Mouse (Mus musculus): ENCODE data around the gene Slc35c2. TPM values are rescaled to one million over a fixed set of nuclear protein-coding genes. Genes with fewer than 3 reads are reported as not detected.

The Slc35c2 gene
- polyA plus RNA-seq, 1 experiment from 2014 or later = 60.8 TPM

DNA sequence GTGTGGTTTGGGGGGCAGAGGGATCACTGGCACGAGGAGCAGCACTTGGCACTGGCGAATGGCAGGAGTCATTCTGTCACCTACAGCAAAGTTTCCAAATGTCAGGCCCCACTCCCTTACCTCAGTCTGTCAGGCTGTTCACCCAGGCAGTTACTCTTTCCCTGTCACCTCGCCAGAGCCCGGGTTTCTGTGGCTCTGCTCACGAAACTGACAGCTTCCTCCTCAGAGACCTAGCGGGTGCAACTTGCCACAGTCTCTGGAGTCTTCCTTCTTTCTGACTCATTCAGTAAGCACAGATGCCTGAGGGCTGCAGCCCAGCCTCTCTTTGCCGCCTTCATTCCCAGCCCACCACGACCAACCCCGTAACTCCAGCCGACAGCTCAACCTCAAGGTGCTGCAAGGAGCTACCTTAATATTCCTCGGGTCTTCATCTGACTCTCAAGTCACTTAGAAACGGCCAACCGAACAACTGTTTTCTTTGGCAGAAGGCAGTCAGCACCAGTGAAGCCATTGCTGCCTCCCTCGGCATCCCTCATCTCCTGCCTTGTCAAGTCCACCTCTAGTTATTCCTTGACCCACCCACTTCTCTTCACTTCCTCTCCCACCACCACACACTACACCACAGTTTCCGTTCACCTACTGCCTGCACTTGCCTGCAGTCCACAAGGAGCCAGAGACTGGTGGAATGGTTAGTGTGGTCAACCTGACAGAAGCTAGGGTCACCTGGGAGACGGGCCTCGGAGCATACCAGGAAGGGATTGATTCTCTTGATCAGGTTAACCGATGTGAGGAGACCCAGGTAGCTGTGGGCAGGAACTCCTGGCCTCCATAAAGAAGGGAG is 1.1 kb downstream of the Slc35c2 start:
- WGBS = 74% methylated on average over 18 of the region's 18 CpGs

DNA sequence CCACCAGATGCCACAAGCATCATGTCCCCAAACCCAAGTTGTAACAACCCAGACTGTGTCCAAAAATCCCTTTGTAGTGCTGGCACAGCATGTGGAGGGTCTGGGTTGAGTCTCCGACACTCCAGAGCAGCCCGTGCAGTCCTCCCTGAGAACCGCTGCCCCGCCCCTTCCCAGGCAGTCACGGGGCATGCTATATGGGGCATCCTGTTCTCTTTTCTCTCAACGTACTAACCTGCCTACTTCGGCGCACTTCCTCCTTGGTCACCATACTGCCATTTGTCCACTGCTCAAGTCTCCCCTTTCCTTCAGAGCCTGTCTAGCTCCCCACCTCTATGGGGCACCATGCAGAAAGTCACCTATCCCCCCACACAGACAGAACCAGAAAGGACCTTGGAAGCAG is 2.0 kb downstream of the Slc35c2 start:
- peaks cover 16% of the 10 kb centered on the region for H3K4me1 ChIP-seq (ENCODE audit: control insufficient read depth, insufficient read depth, low read length)
- no peak overlapping the region for H3K4me3 ChIP-seq (replicated peaks; ENCODE audit: low read depth, low read length)
- WGBS = 91% methylated on average over 8 of the region's 8 CpGs
- no peak overlapping the region for H3K27ac ChIP-seq (replicated peaks; ENCODE audit: low read depth, low read length)
- DNase-seq = no peak
- ATAC-seq (ENCODE audit: low FRiP score, low TSS enrichment) = no peak
- no peak overlapping the region for H3K9ac ChIP-seq (replicated peaks; ENCODE audit: low read length)
- peaks cover 32% of the 10 kb centered on the region for H3K36me3 ChIP-seq (ENCODE audit: control insufficient read depth, insufficient read depth, low read length)
- H3K9me3 ChIP-seq (ENCODE audit: control insufficient read depth, low read length) = no peaks in the 10 kb centered on the region
- no peak overlapping the region for H3K4me2 ChIP-seq (ENCODE audit: low read length)
- no peaks in the 10 kb centered on the region for H3K27me3 ChIP-seq (ENCODE audit: control insufficient read depth, insufficient read depth, low read length)

More for the DNA sequence above, 1.1 kb downstream of the Slc35c2 start:
- H3K9ac ChIP-seq (replicated peaks; ENCODE audit: low read length) = peak overlapping the region; percentile 68
- ATAC-seq (ENCODE audit: low FRiP score, low TSS enrichment) (no peak), DNase-seq (no peak)
- H3K4me2 ChIP-seq (ENCODE audit: low read length) = peak overlapping the region; percentile 98
- H3K4me1 ChIP-seq (ENCODE audit: control insufficient read depth, insufficient read depth, low read length) = peaks cover 16% of the 10 kb centered on the region
- H3K4me3 ChIP-seq (replicated peaks; ENCODE audit: low read depth, low read length) = peak overlapping the region; percentile 71
- H3K27ac ChIP-seq (replicated peaks; ENCODE audit: low read depth, low read length) = no peak overlapping the region
- H3K9me3 ChIP-seq (ENCODE audit: control insufficient read depth, low read length) = no peaks in the 10 kb centered on the region
- peaks cover 33% of the 10 kb centered on the region for H3K36me3 ChIP-seq (ENCODE audit: control insufficient read depth, insufficient read depth, low read length)
- H3K27me3 ChIP-seq (ENCODE audit: control insufficient read depth, insufficient read depth, low read length) = no peaks in the 10 kb centered on the region

DNA sequence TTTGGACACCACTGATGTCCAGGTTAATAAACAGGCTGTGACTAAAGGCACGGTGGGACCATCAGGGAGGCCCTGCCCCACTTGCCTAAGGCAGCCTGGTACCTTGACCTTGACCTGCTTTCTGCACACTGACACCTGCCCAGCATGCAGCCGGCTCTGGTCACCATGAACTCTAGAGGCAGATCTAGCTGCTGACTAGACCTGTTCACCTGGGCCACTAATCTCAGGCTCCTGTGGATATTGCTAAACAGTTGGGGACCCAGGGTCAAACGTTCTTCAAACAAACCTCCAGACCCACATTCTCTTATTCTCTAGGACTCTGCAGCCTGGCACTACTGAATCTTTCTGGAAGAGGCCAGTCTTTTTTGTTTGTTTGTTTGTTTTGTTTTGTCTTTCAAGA is 2.6 kb downstream of the Slc35c2 start:
- no peak for DNase-seq
- H3K4me3 ChIP-seq (replicated peaks; ENCODE audit: low read depth, low read length) = no peak overlapping the region
- no peak overlapping the region for H3K4me2 ChIP-seq (ENCODE audit: low read length)
- peaks cover 18% of the 10 kb centered on the region for H3K4me1 ChIP-seq (ENCODE audit: control insufficient read depth, insufficient read depth, low read length)
- H3K36me3 ChIP-seq (ENCODE audit: control insufficient read depth, insufficient read depth, low read length) = peaks cover 28% of the 10 kb centered on the region
- no peak overlapping the region for H3K9ac ChIP-seq (replicated peaks; ENCODE audit: low read length)
- ATAC-seq (ENCODE audit: low FRiP score, low TSS enrichment) = no peak
- no peak overlapping the region for H3K27ac ChIP-seq (replicated peaks; ENCODE audit: low read depth, low read length)
- no peaks in the 10 kb centered on the region for H3K27me3 ChIP-seq (ENCODE audit: control insufficient read depth, insufficient read depth, low read length)
- WGBS = 85% methylated on average over 3 of the region's 3 CpGs
- H3K9me3 ChIP-seq (ENCODE audit: control insufficient read depth, low read length) = no peaks in the 10 kb centered on the region

DNA sequence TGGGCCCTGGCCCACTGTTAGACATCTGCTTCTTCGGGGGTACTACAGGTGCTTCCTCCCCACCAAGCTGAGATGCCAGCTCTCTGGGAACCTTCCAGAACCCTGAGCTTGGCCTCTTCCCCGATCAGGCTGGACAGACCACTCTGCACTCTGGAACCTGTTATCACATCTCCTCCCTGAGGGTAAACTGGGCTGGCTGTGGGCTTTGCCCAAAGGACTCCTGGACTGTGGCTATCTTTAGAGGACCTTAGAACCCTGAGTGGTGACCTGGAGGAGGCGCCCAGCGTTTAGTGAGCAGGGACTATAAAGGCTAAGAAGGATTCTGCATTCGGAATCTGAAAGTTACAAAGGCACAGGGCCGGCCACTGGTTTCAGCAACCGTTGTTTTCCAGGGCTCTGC is 3.3 kb downstream of the Slc35c2 start:
- Histone ChIP-seq H3K4me2 (ENCODE audit: low read length) (no peak overlapping the region), H3K4me3 (replicated peaks; ENCODE audit: low read depth, low read length) (no peak overlapping the region), H3K27me3 (ENCODE audit: control insufficient read depth, insufficient read depth, low read length) (no peaks in the 10 kb centered on the region), H3K4me1 (ENCODE audit: control insufficient read depth, insufficient read depth, low read length) (peaks cover 23% of the 10 kb centered on the region), H3K27ac (replicated peaks; ENCODE audit: low read depth, low read length) (no peak overlapping the region), H3K9me3 (ENCODE audit: control insufficient read depth, low read length) (no peaks in the 10 kb centered on the region), H3K36me3 (ENCODE audit: control insufficient read depth, insufficient read depth, low read length) (peaks cover 22% of the 10 kb centered on the region), H3K9ac (replicated peaks; ENCODE audit: low read length) (no peak overlapping the region)
- WGBS = 89% methylated on average over 7 of the region's 7 CpGs
- DNase-seq = no peak
- no peak for ATAC-seq (ENCODE audit: low FRiP score, low TSS enrichment)

DNA sequence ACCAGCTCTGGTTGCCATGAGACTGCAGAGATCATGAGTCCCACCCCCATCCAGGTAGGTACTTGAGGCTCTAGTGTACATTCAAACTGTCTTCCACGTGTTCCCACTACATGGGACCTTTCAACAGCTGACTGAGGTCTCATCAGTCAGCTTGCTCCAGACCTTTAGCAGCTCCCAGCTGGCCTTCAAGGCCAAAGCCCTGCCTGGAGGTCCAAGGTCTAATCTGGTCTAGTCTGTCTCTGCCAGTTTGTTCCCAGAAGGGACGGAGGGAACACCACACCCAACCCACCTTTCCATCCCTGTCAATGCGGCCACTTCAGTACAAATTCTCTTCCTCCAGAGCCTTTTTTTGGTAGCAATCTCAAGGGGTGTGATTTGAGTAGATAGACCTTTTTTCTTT is 4.0 kb downstream of the Slc35c2 start:
- Histone ChIP-seq H3K27me3 (ENCODE audit: control insufficient read depth, insufficient read depth, low read length) (no peaks in the 10 kb centered on the region), H3K4me2 (ENCODE audit: low read length) (no peak overlapping the region), H3K27ac (replicated peaks; ENCODE audit: low read depth, low read length) (no peak overlapping the region), H3K9me3 (ENCODE audit: control insufficient read depth, low read length) (no peaks in the 10 kb centered on the region), H3K4me1 (ENCODE audit: control insufficient read depth, insufficient read depth, low read length) (peaks cover 27% of the 10 kb centered on the region), H3K9ac (replicated peaks; ENCODE audit: low read length) (no peak overlapping the region), H3K4me3 (replicated peaks; ENCODE audit: low read depth, low read length) (no peak overlapping the region), H3K36me3 (ENCODE audit: control insufficient read depth, insufficient read depth, low read length) (peaks cover 20% of the 10 kb centered on the region; the same call in 1 of the 2 replicates)
- no peak for DNase-seq
- WGBS = 90% methylated on average over 3 of the region's 3 CpGs
- no peak for ATAC-seq (ENCODE audit: low FRiP score, low TSS enrichment)

DNA sequence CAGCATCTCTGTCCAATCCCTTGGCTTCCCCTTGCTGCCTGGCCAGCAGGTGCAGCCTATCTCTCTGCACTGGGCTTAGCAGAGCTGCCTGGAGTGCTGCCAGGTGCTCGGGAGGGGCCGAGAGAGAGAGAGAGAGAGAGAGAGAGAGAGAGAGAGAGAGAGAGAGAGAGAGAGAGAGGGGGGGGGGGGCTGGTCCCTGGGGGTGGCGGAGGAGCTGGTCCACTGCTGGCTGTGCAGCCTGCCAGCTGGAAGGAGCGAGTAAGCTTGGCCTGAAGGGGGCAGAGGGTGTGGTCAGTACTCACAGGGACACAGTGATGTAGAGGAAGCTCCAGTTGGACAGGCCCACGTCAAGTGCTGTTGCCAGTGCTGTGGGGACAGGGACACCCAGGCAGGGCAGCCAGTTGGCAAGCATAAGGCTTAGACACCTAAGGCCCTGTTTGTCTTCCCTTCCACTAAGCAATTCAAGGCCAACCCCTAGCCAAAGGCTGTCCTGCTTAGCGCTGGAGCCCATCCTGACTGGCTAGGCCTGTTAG is 5.8 kb downstream of the Slc35c2 start:
- WGBS = 62% methylated on average over 6 of the region's 6 CpGs
- Histone ChIP-seq H3K9me3 (ENCODE audit: control insufficient read depth, low read length) (no peaks in the 10 kb centered on the region), H3K27me3 (ENCODE audit: control insufficient read depth, insufficient read depth, low read length) (no peaks in the 10 kb centered on the region), H3K4me2 (ENCODE audit: low read length) (no peak overlapping the region), H3K4me1 (ENCODE audit: control insufficient read depth, insufficient read depth, low read length) (peaks cover 16% of the 10 kb centered on the region), H3K27ac (replicated peaks; ENCODE audit: low read depth, low read length) (peak overlapping the region; percentile 45; the same call in 1 of the 2 replicates), H3K4me3 (replicated peaks; ENCODE audit: low read depth, low read length) (no peak overlapping the region), H3K36me3 (ENCODE audit: control insufficient read depth, insufficient read depth, low read length) (peaks cover 34% of the 10 kb centered on the region), H3K9ac (replicated peaks; ENCODE audit: low read length) (no peak overlapping the region)
- DNase-seq = peak; percentile 48
- ATAC-seq (ENCODE audit: low FRiP score, low TSS enrichment) = no peak; the same call in 1 of the 2 replicates

DNA sequence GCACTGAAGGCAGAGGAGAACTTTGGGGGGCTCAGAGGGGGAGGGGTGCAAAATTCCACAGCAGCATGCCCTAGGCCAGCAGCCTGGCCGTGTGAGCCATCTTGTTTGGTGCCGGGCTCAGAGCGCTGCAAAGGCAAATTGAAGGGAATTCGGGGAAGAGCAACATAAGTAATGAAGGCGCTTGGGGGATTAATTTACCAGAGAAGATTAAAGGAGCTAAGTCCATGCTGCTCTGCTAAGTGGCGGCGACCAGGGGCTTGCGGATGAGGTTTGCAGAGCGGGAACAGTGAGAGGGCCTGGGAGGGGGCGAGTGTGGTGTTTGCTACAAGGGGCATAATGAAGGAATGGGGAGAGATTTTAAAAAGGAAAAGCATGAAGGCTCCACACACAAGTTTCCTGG is 8.3 kb downstream of the Slc35c2 start:
- Histone ChIP-seq H3K9me3 (ENCODE audit: control insufficient read depth, low read length) (no peaks in the 10 kb centered on the region), H3K36me3 (ENCODE audit: control insufficient read depth, insufficient read depth, low read length) (peaks cover 38% of the 10 kb centered on the region), H3K27ac (replicated peaks; ENCODE audit: low read depth, low read length) (peak overlapping the region; percentile 78), H3K4me3 (replicated peaks; ENCODE audit: low read depth, low read length) (no peak overlapping the region), H3K4me1 (ENCODE audit: control insufficient read depth, insufficient read depth, low read length) (peaks cover 26% of the 10 kb centered on the region), H3K4me2 (ENCODE audit: low read length) (no peak overlapping the region; the same call in 1 of the 2 replicates), H3K9ac (replicated peaks; ENCODE audit: low read length) (no peak overlapping the region), H3K27me3 (ENCODE audit: control insufficient read depth, insufficient read depth, low read length) (no peaks in the 10 kb centered on the region)
- 12% methylated on average over 10 of the region's 10 CpGs for WGBS
- DNase-seq (peak; percentile 73), ATAC-seq (ENCODE audit: low FRiP score, low TSS enrichment) (no peak)

DNA sequence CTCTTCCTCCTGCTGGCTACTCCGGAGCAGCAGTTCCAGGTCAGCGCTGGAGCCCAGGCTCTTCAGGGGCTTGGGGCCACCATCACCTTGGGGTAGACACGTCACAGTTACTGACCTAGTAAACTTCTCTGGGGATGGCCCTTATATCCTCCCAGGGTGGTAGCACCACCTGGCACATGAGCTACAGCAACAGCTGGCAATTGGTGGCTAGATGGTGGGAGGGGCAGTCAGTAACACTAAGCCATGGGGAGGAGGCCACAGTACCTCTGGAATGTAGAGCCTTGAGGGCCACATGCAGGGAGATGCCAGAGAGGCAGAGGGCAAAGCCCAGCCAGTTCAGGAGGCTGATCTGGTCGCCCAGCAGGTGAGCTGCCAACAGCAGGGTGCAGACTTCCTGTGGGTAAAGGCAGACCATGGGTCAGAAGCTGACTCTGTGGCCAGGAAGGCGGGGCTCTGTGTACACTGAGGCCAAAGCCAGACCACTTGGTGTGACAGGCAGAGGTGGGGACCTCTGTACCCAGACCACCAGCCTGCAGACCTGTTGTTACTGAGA is 10.4 kb downstream of the Slc35c2 start:
- no peak for ATAC-seq (ENCODE audit: low FRiP score, low TSS enrichment)
- Histone ChIP-seq H3K27me3 (ENCODE audit: control insufficient read depth, insufficient read depth, low read length) (no peaks in the 10 kb centered on the region), H3K36me3 (ENCODE audit: control insufficient read depth, insufficient read depth, low read length) (peaks cover 30% of the 10 kb centered on the region), H3K4me1 (ENCODE audit: control insufficient read depth, insufficient read depth, low read length) (peaks cover 41% of the 10 kb centered on the region), H3K4me2 (ENCODE audit: low read length) (no peak overlapping the region), H3K9me3 (ENCODE audit: control insufficient read depth, low read length) (no peaks in the 10 kb centered on the region), H3K4me3 (replicated peaks; ENCODE audit: low read depth, low read length) (no peak overlapping the region), H3K27ac (replicated peaks; ENCODE audit: low read depth, low read length) (no peak overlapping the region), H3K9ac (replicated peaks; ENCODE audit: low read length) (no peak overlapping the region)
- no peak for DNase-seq
- 88% methylated on average over 5 of the region's 5 CpGs for WGBS

Measured in midbrain, embryonic 14.5 days (tissue).